Mouse (Mus musculus) frontal cortex, postnatal 14 days (tissue): ENCODE results near the gene Tpcn2.

Experiments
- DNase-seq, 2 experiments: peaks; one replicate each; pipeline ENCODE4 v3.0.0; 2022; ENCODE audit warnings: low spot score in 2 of 2

The Tpcn2 gene

DNA sequence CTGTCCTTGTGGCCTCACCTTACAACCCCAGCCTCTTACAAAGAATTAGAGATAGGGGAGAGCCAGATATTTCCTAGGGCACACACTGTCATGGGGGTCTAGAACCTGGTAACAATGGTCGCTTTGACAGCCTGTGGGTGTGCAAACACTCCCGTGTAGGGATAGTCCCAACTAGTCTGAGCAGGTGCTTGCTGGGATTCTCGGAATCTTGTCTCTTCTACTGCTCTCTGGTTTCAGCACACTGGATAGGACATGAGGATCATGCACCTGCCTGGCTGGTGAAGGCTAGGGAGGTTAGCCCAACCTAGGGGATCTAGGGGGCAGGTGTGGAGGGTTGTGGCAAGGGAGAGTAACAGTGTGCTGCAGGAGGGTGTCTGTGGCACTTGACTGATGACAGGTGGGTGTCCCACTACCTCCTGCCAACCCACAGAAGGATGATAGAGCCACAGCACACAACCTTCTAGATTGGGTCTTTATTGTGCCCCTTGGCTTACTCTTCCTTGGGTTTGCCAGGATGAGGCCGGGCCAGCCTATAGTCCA is 78.4 kb downstream of the Tpcn2 start:
- no peak for DNase-seq

DNA sequence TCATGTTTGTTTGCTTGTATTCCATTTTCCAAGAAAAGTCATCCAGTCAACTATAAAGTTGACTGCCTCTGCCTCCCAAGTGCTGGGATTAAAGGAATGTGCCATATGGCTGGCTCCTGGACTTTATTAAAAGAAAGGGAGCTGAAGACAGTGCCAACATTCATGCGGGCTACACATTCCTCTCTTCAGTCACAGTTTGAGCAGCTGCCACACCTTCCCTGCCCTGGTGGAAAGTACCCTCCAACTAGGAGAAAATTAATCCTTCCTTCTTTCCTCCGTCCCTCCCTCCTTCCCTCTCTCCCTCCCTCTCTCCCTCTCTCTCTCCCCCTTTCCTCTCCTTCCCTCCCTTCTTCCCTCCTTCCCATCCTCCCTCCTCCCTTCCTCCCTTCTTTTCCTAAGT is 84.1 kb downstream of the Tpcn2 start:
- DNase-seq, result no peak

DNA sequence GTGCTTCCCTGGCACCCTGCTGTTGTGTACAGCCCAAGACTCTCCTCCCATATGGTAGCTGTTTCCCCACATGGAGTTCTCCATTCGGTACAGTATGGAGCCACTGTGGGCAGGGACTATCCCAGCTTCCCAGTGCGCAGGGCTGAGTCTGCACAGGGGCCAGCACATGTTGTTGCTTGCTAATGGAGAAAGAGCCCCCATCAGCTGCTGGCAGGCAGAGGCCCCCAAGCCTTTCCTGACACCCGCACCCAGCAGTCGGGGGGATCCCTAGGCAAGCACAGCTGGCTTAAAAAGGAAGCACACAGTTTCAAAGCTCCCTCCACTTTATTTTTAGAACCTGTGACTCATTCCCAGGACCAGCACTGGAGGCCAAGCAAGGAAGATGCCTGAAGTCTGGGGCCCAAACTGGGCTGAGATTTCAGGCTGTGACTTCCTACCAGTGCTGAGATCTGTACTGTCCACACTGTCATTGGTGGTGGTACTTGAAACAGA is 85.5 kb downstream of the Tpcn2 start:
- peak in 1 of 2 experiments; percentile 33 for DNase-seq

DNA sequence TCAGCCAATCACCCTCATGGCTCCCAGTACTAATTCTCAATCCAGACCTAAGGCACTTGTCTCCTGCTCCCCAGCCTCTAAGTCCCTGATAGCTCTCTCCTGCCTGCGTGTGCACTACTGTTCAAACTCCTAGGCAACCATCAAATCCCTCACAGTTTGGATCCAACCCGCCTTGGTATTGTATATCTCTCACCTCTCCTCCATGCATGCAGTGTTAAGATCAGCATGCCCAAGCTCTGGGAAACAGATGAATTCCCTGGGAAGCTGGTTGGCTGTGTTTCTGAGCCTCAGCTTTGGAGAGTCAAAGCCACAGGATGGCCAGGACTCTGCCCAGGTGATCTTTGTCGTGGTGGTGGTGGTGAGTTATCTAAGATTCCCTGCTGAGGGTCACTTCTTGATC is 86.1 kb downstream of the Tpcn2 start:
- no peak for DNase-seq

DNA sequence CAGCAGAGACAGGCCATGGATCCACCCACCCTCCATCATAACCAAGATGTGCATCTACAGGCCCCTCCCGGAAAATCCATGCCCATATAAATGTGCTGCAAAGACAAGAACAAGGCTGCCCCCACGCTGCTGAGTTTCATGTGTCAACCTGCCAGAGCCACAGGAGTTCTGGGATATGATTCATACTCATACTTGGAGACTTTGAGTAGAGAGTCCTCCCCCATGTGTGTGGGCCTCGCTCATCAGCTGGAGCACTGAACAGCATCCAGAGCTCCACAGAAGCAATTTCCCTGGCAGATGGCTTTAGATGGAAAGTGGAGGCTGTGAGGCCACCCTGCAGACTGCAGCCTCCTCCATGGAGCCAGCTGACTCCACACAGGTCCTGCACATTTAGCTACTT is 86.8 kb downstream of the Tpcn2 start:
- peak; percentile 63 to 84 for DNase-seq

DNA sequence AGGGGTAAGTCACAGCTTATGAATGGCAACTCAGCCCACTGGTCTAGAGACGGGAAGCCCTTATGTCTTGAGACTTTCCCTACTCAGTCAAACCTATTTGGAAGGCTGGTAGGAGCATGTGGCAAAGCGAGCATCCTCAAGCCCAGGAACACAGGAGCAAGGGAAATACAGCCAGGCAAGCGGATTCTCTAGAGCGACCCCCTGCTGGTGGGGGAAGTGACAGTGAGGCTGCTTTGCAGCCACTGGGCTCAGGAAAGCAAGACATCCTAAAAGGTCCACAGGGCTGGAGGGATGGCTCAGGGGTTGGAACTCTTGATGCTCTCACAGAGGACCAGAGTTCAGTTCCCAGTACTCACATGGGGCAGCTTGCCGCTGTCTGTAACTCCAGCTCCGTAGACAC is 87.5 kb downstream of the Tpcn2 start:
- no peak for DNase-seq

DNA sequence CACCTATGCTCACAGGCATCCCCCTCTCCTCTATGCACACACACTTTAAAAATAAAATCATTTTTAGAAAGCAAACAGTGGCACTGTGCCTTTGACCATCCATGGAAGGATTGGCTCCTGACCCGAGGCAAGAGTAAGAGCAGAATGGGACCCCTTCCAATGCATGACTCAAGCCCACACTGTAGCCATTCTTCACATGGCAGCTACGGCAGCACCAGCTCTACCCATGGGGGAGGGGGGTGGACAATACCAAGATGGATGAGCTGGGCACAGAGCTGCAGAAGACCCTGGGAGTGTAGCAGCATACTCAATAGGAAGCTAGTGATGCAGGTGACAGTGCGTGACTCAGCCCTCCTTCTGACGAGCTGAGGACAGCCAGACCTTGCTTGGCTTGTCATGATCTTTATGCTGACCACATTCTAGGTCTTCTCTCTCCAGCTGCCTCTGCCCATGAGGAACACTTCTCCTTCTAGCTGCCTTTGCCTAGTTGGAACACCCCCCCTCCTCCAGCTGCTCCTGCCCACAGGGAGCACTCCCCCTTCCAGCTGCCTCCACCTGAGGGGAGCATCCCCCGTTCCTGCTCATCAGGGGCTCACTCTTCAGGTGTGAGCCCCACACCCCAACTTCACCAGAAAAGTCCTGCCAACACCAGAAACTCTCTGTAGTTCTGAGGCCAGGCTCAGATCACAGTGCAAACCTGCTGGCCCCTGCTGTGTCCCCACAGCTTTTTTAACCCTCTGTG is 88.5 kb downstream of the Tpcn2 start:
- DNase-seq, result no peak

DNA sequence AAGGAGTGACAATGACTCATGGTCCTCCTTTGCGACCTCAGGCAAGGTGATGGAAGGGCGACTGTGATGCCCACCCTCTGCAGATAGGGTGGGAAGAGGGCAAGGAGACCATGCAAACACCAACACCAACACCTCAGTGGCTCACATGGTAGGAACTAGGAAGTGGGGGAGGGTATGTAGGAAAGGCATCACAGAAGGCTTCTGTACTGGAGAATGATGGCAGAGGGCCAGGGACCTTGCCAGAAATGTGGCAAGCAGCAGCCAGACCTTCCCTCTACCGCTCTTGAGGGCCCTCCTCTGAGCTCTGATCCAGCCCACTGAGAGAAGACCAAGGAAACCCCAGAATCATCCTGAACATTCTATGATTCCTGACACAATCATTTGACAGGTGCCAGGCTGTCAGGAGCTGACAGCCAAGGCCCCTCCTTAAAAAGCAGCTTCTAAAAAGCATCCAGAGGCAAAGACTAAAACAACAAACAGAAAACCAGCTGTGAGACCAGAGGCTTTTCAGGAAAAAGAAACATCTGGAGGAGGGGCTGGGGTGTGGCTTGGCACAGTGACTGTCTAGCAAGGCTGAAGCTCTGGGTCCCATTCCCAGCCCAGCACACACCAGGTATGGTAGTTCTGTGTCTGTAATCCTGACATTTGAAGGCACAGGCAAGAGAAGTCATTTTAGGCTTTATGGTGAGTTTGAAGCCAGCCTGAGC is 89.2 kb downstream of the Tpcn2 start:
- DNase-seq, result peak in 1 of 2 experiments; percentile 47

DNA sequence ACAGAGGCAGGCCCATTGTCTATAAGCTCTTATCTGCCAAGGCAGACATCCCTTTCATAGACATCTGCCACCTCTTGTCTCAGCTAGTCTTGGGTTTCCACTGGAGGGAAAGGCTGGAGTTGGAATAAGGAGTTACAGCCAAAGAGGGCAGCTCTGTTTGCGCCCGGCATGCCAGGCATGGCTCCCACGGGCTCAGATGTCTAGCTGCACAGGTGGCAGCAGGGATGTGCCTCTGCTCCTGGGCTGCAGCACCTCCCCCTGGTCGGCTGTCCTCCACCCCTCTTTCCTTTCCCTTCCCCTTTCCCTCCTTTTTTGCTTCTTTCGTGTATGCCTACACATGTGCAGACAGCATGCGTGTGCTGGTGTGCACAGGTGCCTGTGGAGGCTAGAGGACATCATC is 91.0 kb downstream of the Tpcn2 start:
- DNase-seq, result no peak

DNA sequence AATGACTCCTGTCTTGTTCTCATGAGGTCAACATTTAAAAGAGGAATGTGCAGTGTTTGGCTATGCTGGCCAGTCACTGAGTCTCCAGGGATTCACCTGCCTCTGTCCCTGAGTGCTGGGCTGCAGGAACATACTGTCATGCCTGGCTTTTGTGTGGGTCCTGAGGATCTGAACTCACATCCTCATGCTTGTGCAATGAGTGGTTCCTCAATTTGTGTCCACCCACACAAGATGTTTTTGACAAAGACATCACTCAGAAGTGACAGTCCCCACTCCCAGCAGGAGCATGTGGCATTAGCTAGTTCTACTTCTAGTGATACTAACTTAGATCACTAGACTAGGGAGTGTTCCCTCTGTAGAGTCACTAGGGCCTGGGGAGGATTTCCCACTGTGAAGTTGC is 93.3 kb downstream of the Tpcn2 start:
- no peak for DNase-seq

DNA sequence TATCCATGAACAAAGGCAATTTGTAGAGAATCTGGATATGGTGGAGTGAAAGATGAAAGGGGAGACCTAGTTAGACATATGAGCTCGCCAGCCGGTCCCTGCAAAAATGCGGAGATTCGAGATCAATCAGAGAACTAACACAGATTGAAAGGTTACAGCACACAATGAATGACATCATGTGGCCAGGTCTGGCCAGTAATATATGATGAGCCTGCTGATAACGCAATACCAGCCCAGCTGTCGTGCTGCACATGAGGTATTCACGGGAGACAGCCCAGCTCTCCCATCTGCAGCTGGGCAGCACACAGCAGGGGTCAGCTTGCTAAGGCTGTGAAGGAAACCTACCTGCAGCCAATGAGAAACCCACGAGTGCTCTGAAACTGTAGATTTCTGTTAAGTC is 94.5 kb downstream of the Tpcn2 start:
- no peak for DNase-seq

DNA sequence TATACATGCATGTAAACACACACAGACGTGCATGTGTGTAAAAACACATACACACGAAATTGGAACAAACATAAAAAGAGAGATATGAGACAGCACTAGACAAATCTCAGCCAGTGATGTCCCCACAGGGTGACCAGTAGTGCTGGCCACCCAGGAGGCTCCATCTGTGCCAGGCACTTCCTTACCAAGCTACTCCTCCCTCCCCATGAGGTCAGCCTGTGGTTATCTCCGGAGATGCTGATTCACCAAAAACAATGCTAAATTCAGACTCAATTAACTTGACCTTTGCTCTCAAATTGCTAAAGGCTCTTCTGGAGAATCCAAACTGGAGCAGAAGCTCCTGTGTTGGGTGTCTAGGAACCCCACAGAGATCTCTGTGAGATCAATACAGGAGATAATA is 96.0 kb downstream of the Tpcn2 start:
- no peak for DNase-seq

DNA sequence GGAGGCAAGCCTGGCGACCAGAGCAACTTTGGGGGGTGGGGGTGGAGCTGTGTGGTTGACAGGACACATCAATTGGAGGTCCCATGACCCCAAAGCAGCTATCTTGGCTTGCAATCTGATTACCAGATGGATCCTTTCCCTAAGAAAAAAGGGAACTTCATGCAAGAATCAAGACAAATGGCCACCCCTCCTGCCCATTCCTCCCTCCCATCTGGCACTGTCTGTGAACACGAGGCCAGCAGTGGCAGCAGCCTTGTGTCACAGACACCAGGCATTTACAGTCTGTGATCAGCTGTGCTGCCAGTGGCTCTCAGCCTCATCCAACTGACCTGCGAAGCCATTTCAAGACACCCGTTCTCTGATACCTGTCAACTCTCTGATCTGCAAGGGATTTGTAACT is 101.4 kb downstream of the Tpcn2 start:
- DNase-seq, result no peak

DNA sequence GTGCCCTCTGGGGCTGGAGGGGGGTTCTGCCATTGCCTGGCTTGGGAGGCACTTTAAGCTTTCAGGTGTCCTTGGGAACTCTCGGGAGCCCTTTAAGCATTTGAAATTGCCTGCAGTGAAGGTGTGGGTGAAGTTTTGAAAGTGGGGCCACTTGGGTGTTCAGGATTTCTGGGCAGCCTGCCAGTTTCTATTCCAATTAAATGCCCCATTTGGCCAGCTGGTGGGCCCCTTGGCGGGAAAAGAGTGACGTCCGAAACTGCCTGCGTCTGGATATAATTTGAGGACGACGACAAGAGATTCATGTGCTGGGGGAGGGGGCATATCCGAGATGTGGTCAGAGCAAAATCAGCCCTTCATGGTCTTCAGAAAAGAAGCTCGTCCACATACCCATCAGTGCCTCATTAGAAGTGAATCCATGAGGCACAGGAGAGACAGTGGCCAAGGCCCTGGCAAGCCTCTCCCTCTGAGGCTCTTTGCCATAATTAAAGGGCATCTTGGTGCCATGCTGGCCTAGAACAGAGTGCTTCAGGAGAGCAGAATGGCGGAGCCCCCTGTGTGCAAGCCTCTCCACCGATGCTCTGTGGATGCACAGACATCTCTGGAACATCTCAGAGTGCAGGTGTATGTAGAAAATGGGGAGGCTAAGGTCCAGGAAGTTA is 102.3 kb downstream of the Tpcn2 start:
- no peak for DNase-seq

DNA sequence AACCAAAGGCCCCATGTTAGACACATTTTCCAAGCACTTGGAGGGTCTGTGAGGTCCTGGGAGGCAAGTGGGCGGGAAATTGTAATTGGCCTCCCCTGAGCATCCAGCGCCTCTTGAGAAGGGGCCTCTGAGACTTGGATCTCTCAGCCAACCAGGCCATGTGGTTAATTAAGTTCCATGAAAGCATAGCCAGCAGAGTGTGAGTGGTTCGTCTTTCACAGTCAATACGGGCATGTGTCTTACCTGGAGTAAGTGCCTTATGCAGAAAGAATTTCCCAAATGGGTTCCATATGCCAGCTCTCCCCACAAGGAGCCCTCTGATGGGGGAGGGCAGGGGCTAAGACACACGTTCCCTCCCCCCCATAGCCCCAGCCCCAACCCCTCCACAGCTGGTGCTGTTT is 104.1 kb downstream of the Tpcn2 start:
- DNase-seq, result no peak

DNA sequence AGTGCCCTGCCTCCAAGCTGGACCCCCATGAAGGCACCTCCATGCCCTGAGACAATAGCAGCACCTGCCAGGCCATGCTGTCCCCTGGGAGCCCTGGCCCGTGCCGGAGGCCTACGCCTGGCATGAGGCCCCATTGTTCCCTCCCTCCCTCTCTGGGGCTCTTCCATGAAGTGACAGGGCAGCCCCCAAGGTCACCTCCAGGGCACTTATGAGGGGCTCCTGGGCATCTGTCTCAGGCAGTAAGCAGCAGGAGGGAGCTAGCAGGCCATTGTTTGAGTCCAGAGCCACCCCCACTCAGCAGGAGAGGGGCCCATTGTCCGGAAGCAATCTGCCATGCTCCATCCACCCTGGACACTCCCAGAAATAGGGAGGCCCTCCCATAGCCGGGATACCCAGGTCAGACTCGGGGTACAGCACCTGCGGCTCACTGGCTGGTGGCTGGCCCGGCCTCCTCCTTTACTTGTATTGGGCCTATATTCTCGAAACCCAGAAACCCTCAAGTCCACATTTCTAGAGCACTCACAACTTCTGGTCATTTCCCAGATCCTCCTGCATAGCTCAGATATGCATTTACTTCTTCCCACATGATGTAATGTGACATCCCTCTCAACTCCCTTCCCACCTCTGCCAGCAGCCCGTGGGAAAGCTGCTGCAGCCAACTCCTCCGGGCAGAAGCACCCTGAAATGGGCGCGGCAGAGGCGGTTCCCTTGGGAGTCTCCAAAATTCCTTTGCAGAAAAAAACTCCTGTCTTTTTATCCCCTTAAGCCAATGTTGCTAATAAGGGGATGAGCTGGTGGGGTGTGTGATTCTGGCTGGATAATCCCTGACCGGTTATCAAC is 106.8 kb downstream of the Tpcn2 start:
- DNase-seq, result no peak

DNA sequence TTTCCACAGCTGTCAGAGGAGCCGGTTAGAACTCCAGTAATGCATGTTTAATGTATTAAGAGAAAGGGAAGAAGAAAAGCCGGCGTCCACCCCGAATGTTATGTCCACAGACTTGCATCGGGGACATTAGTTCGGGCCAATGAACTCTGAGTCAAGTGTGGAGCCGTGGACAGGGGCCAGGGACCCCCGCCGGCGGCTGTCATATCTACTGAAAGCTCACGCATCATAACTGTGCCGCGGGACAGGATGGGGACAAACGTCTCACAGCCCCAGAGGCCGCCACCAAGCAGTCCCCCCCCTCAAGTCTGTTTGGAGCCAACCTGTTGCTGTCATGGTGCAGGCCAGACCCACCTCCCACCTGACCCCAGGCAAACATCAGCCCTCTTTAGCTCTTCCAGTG is 110.2 kb downstream of the Tpcn2 start:
- no peak for DNase-seq

DNA sequence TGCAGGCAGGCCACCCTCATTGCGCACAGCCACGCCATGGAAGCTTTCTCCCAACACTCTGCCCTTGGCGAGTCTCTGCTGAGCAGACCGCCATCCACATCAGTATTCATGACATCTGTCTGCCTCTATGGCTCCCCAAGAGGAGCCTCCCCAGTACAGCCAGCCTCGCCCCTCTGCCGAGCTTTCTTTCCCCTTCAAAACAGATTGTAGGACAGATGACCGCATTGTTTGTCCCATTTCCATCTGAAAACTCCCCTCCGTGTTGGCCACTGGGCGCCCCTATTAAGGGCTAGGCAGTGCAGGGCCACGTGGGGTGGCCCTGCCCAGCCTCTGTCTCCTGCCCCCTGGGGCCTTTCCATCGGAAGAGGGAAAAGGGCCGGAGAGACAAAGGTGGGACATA is 110.7 kb downstream of the Tpcn2 start:
- DNase-seq, result no peak

DNA sequence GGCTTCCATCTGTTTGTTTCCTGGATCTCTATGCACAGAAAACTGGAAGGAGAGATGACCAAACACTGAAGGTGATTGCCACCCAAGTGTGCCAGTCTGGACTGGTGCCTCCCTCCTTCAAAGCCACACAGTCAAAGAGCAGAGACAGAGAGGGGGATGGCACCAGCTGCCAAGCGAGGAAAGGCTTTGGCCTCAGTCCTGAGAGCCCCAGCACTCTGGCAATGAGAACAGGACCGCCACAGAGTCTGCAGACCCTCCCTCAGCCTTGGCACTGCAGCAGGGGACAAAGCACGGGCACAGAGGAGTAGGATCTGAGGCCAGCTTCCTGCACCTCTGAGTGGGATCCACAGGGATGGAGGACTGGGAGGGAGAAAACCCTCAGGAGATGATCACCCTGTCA is 114.1 kb downstream of the Tpcn2 start:
- no peak for DNase-seq

DNA sequence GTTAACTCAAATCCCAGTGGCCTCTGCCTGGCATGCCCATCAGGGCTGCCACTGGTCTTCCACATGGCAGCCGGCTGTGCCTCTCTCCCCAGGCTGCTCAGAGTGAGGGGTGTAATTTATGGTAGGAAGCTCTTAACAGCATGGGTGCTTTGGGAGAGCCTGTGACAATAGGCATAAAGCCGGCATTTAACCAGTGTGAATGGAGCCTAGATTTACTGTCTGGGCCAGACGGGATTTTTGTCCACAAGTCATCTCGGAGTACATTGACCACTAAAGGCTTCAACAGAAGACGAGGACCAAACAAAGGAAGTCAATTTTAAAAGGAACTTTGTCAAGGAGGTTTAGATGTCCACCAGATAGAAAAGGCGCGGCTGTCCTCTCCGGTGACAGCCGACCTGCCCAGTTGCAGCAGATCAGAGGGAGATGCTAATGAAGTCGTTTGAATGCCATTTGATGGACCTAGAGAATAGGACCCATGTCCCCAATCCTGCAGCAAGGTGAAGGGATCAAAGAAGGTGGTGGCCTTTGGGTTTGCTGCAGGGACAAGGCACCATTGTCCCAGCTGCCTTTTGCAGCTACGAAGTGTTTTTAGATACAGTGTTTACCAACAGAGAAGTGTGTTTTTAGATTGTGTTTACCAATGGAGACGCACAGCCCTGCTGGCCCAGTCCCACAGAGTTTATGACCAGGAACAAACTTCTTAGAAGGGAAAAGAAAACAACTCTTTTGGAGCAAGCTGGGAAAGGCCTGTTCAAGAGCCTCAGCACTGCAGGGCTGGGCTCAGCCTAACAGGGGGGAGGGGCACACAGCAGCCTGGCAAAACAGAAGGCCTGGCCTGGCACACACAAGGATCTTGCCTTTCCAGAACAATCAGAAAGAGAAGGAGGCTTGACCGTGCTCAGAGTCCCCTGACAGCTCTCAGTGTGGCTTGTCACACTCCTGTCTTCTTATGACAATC is 124.2 kb downstream of the Tpcn2 start:
- no peak for DNase-seq

DNA sequence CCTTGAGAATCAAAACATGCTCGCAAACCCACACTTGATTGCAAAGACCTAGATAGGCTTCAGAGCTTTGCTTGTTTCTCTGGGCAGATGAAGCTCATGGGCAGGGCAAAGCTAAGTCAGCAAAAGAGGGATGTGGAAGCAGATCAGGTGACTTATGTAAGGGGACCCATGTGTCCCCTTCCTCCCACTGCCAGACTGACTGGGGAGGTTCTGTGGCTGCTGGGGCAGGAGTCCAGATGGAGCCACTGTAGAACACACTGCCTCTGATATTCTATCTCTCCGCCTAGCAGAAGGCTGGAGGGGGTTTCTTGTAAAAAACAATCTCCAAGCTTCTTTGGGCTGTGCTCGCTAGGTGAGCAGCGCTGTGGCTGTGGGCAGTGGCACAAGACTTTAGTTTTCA is 128.1 kb downstream of the Tpcn2 start:
- DNase-seq, result no peak
